Mouse (Mus musculus) small intestine, adult 2 months (tissue): ENCODE data around the gene Plekho1.

Experiments
- CTCF ChIP-seq: fragments of 200-500 bp; IDR thresholded peaks from 2 replicates; pipeline ENCODE4 v1.5.1; 2012; ENCODE audit warnings: low read depth, mild to moderate bottlenecking, control low read depth, inconsistent platforms, low read length, moderate library complexity, mixed read lengths; ENCODE audit not compliant: insufficient replicate concordance, insufficient read length; ENCODE audit errors: extremely low read depth
- POLR2A ChIP-seq: fragments of 200-500 bp; IDR thresholded peaks from 2 replicates; pipeline ENCODE4 v1.6.1; 2012; ENCODE audit warnings: low read depth, mild to moderate bottlenecking, control low read depth, inconsistent platforms, low read length, moderate library complexity

DNA sequence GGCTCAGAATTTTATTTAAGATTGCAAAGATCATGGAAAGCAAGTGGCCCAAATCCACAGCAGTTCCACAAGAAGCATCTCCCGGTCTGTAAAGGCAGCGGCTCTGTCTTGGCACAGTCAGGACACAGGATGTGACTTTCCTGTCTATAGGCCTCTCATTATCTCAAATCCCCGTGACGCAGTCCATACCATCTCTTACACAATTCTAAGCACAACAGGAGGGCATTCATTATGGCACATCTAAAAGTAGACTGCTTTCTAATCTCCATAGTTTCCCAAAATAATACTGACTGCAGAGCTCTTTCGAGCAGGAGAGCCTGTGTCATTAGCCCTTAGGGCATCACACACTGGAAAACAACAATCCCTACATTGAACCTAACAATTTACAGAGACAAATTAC lies 17.0 kb upstream of the Plekho1 start:
- TF ChIP-seq CTCF (no peak), POLR2A (no peak)
